Mouse (Mus musculus): Measurements from ENCODE around the gene Cct2.
A peak's percentile ranks its signal among the peaks of the same experiment; 100 is the strongest.

Cct2 gene

DNA sequence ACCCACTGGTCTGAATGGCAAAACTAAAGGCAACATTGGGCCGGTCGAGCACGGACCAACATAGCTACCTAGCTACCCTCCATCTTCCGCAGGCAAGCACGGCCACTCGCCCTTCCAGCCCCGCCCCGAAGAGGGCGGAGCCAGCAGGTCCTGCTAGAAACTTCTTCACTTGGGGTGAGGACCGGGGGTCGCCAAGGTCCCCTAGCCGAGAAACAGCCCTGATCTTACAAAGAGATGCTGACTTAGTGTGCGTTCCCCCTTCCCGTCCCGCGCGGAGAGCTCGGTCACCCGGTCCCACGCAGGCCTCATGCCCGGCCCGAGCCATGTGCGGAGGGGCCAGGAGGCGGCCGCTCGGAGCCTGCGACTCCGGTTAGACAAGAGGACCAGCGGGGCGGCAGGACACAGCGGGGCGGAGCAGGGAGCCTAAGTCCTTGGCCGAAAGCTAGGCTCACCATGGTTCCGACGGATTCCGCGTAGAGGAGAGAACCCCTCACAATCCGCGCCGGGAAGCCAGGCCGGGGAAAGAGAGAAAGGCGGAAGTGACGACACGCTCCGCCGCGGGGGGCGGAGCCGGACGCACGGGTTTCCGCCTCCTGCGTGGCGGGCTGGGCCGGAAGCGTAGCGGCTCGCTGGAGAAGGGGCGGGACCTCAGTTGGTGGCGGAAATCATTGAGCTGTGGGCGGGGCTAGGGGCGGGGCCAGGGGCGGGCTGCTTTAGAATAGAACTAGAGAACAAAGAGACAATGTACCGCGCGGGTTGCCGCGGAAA is at the start of gene Cct2:
Gene Cct2 (minus strand): TSS at position 561 of the 768 bp plus-strand sequence.
- peak; percentile 88 for DNase-seq (ENCODE audit: low spot score)

DNA sequence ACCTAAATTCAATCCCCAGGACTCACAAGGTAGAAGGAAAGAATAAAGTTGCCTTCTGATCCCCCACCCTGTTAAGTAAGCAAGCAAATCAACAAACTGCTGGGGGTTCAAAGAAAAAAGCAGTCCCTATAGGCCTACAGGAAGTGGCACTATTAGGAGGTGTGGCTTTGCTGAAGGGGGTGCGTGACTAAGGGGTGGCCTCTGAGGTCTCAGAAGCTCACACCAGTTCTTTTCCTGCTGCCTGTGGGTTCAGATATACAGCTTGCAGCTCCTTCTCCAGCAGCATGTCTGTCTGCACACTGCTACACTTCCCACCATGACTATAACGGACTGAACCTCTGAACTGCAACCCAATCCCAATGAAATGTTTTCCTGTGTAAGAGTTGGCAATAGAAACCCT is 48.9 kb upstream of the Cct2 start:
- DNase-seq (ENCODE audit: low spot score): no peak

DNA sequence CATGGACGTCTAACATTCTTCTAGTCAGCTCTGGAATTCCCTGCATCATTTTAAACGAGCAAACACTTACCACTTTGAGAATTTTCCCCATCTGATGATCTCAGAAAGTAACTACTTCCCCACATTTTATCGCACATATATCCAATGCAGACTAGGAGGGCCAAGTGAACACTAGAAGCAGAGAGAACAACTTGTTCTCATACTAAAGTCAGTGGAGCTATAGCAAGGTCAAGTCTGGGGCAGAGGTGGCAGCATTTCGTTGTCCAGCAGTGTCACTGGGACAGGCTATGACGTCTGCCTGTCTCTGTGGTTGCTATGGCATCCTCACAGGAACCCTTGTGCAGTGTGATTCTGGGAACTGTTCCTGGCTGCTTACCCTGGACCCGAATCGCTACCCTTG is 47.8 kb upstream of the Cct2 start:
- DNase-seq (ENCODE audit: low spot score): no peak

DNA sequence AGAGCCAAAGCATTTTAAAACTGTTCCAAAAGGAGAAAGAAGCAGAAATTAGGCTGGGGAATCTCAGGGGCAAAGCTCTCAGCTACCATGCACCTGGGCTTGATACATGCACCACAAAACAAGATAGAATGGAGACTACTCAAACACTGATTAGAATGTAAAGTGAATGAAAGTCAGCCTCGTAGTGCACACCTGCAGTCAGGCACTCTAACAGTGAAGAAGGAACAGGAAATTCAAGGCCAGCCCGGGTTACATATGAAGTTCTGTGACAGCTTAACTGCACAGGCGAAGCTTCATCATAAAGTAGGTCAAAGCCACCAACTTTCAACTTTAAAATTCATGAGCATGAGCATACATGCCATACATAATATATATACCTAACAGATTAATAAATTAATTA is 46.7 kb upstream of the Cct2 start:
- no peak for DNase-seq (ENCODE audit: low spot score)

DNA sequence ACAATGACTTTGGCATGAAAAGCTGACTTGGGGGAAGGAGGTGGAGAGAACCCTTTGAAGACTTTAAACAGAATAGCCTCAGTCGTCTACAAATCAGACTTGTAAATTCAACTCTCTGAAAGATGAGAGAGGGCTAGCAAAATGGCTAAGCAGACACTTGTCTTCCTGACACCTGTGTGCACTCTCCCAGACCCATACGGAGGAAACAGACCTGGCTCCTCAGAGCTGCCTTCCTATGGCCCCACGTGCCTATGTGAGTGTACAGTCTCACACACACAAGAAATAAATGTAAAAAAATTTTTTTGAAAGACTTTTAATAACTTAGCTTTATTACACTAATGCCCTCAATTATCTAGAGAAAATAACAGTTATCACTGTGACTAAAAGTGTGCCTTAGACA is 43.1 kb upstream of the Cct2 start:
- DNase-seq (ENCODE audit: low spot score): no peak

DNA sequence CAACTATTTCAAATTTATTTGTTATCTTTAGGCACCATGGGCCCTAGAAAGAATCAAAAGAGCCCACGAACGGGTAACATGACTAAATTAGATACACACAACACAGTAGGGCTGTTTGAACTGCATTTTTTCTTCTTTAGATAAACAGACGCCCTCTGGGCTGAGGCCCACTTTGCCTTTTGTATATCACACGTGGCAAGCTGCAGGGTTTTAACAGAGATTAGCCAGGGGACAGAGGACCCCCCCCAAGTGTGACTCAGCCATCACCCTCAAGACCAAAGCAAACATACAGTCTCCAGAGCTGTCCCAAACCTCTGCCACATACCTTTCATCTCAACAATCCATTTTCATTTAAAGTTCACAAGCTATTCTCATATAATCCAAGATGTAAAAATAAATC is 42.6 kb upstream of the Cct2 start:
- DNase-seq (ENCODE audit: low spot score): no peak

DNA sequence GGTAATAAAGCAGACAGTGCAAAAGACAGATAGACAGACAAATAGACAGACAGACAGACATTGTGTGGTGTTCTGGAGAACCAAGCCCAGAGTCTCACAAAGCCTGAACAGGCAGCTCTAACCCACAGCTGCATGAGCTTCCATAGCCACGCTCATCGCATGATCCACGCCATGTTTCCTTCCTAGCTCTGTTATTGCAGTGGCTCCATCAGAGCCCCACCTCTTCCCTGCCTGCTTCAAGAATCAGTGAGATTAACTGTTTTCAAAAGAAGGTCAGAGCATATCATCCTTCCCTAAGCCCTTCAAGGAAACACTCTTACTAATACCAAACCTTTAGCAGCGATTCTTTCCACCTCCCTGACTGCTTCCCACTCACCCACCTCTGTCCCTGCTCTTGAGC is 41.4 kb upstream of the Cct2 start:
- no peak for DNase-seq (ENCODE audit: low spot score)

DNA sequence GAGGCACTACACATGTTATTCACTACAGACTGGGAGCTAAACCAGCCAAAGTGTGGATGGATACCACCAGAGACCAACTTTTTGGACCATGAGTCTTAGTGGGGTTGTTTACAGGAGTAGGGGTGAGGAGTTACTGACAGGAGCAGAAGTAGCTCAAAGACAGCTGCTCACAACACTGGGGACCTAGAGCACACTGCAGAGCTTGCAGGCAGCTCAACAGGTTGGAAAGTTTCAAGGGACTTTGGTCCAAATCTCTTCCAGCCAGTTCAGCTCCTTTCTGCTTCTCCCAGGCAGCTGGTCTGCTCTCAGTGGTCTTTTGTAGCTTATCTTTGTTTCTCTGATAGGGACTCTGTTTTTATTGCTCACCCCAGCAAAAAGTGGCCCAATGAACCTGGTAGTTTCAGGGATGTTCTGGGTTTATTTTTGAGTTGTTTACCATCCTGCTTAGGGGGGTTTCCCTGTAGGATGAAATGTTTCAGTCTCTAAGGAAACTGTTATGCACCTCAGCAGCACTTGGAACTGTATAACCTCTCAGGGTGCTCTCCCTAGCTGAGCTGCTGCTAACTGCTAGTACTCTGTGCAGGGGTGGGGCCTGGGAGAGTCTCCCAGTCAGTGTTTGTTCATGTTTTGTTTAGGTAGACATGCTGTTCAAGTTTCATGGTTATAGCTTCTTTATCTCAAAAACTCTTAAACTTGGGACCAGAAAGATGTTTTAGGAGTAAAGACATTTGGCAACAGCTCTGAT is 40.4 kb upstream of the Cct2 start:
- DNase-seq (ENCODE audit: low spot score): no peak

DNA sequence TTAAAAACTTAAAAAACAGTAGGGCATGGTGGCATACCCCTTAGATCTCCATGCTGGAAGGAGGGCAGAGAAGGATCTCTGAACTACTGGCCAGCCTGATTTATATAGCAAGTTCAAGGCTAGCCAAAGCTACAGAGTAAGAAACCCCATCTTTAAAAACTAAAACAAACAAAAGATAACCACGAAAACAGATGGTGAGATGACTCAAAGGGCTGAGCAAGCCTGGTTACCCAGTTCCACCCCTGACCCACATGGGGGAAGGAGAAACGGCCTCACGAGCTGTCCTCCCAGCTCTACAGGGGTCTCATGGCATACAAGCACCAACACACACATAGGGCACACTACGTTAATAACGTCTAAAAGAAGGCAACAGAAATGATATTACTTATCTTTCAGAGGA is 36.6 kb upstream of the Cct2 start:
- no peak for DNase-seq (ENCODE audit: low spot score)

DNA sequence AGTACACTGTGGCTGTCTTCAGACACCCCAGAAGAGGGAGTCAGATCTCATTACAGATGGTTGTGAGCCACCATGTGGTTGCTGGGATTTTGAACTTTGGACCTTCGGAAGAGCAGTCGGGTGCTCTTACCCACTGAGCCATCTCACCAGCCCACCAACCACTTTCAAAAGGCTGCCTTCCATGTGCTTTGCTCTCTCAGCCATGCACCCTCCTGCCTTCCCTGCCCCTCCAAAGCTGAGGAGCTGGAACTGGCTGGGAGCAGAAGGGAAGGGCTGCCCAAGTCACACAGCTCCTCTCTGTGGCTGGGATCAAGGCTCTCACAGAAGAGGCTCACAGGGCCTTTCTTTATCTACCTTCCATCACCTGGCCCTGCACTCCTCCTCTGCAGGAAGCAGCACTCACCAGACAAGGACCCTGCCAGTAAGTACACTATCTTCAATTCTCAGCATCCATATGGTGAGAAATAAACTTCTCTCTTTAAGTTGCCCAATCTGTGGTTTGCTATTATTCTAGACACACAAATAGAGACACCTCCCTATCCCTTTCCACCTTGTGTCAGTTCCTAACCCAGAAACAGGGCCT is 33.6 kb upstream of the Cct2 start:
- DNase-seq (ENCODE audit: low spot score): no peak

DNA sequence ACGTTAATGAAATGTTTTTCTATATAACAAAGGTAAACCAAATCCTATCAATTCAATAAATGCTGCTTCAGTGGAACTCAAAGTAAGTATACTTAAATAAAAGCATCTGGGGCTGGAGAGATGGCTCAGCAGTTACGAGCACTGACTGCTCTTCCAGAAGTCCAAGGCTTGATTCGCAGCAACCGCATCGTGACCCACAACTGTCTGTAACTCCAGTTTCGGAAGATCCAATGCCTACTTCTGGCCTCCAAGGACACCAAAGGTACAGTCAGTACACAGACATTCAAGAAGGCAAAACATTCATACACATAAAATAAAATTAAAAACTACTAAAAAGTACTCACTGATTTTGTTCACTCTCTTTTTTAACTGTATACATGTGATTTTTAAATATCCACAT is 32.5 kb upstream of the Cct2 start:
- DNase-seq (ENCODE audit: low spot score): no peak

DNA sequence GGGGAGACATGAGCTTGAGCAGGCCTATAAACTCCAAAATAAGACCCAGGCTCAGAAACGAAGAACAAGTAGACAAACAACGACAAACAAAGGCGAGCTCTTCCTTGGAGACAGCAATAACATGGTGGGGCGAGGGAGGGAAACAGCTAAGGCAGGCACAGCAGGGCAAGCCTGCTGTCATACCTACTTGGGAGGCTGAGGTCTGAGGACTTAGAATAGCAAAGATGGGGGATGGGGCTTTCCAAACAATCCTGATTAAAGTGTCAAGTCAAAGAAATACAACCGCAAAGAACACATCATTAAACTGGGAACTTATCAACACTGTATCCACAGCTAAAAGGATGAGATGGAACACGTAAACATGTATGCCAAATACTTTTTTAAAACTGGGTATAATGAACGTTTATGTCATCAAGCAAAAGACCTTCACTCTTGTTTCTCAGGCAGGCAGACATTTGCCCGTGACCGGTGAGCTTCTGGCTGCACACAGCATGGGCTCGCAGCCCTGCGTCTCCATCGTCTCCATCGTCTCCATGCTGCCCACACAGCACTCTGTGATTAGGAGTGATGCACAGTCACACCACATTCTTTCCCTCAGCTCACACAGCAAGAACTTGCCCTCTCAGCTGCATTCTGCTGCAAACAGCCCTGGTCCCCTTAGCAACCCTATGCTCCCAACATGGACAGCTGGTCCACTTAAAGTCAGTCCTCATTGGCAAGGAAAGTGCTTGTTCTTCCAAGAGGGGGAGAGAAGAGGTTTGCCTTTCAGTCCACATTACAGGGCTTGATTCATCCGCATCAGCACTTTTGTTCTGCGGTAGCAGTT is 31.1 kb upstream of the Cct2 start:
- DNase-seq (ENCODE audit: low spot score): no peak

DNA sequence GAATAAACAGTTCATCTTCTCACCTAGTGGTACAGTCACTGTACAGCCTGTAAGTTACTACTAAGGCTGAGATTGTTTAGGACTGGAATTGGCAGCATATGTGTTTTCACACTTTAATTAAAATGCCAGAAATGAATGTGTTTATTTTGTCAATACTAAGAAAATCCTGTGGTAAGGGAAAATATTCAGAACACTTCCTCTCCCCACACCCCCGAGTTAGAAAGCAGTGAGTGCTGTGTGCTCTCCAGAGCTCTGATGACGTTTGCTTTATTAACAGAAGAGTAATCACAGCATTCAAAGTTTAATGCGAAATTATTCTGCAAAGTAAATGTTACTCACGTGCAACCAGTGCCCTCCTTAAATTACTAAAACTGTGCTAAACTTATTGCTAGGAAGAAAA is 26.0 kb upstream of the Cct2 start:
- DNase-seq (ENCODE audit: low spot score): no peak

DNA sequence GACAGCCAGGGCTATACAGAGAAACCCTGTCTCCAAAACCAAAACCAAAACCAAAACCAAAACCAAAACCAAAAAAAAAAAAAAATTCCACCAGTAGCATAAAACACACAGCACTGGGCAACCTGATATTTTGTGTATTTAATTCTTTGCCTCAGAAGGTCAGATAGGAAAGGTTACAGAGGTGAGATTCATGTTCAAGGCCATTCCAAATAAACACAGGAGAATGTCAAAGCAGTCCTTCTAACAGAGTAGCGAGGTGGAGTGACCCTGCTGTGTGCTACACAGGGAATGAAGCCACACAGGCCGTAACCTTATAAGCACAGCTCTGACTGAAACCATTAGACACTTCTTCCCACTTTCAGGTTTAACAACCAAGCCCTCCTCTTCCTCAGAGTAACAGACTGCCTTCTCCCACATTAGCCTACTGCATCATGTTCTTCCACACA is 18.3 kb upstream of the Cct2 start:
- no peak for DNase-seq (ENCODE audit: low spot score)

DNA sequence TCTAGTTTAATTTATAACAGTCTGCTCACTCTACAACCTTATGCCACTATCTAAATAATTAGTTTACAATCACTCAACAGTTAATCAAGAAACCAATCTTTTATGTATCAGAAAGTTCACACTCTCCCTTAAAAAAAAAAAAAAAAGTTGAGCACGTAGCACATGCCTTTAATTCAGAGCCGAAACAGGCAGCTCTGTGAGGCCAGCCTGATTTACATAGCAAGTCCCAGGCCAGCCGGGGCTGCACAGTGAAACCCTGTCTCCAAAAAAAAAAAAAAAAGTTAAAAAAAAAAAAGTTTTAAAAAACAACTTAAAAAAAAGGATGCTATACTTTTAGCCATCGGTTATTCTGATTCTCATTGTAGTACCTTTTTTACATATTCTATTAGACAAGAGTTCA is 17.7 kb upstream of the Cct2 start:
- DNase-seq (ENCODE audit: low spot score): no peak

DNA sequence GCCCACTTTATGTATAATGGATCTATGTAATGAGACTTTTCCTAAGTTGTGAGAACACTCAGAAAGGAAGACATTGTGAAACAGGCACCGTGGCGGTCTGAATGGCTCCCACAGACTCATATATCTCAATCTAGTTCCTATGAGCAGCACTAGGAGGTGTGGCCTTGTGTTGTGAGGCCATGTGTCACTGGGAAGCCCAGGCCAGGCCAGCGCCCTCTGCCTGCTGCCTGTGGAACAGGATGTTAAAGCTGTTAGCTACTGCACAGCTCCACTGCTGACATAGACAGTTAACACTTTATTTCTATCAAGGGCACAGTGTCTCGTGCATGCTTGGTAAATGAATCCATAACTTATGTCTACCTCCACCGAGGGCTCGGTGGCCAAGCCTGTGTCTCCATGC is 14.7 kb upstream of the Cct2 start:
- no peak for DNase-seq (ENCODE audit: low spot score)

DNA sequence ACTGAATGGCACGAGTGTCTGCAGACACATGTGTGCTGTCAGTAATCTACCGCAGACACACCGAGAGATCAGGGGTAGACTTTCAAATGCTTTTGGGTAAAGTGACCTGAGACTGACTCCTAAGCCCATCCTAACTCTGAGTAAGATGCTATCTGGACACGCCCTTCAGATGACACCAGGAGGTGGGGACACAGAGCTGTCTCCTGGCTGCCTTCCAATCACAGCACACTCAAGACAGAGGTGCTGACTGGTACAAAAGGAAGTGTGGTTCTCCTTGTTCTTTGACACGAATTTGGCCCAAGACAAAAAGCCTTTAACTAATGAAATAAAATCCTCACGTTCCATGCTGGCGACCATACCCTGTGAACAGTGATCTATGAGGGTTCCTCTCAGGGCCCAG is 9.6 kb upstream of the Cct2 start:
- no peak for DNase-seq (ENCODE audit: low spot score)

DNA sequence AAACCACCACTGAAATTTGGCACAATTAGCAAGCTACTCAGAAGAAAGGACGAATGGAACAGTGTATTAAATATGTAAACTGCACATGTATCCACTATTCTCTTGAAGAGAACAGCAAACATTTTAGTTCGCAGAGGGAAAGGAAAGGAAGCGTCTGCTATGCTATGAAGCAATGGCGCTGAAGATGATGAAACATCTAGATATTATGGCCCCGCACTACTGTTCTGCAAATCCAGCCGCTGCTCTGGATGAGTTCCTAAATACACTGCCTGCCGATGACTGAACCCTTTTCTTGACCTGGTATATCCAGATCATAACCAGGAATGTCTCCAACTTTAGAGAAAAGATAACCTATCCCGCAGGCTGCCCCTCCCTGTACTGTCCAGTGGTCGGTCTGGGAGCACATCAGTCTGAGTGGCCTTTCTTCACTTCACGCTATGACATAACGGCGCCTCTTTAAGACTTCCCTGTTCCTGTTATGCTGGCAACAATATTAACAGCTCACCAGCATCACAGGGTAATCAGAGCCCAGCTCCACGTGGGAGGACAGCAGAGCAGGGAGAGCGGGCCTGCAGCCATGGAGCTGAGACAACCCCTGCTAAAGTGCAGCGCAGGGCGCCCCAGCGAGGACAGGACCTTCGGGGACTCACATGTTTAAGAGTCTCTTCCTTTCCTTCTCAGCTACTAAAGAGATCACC is 8.7 kb upstream of the Cct2 start:
- DNase-seq (ENCODE audit: low spot score): no peak

DNA sequence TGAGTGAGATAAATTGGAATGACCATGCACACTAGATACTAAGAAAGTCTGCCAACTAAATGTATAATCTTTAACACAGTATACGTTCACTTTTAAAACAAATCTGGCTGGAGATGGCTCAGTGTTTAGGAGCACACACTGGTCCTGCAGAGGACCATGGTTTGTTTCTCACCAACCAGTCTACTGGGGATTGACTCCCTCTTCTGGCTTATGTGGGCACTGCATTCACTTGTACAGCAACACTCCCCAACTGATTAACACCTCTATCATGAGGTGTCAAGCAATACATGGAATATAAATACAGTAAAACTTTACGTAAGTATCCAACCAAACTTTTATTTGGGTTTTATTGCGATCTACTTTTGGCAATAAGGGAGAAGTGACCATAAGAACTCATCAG is 5.5 kb upstream of the Cct2 start:
- DNase-seq (ENCODE audit: low spot score): no peak

DNA sequence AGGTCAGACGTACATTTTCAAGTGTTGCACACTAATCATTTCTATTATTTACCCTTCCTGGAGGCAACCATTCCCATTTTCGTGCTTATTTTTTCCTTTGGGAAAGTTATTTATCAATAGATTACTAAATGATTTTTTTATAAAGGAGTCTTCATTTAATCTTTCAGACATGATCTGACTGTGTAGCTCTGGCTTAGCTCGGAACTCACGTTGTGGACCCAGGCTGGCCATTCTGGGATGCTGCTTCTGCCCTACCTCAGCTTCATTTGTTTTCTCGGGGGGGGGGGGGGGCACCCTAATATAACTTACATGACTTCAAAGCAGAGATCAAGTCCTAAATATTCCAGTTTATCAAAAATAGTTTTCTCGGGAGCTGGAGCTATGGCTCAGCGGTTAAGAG is 462 bp upstream of the Cct2 start:
- DNase-seq (ENCODE audit: low spot score): no peak

DNA sequence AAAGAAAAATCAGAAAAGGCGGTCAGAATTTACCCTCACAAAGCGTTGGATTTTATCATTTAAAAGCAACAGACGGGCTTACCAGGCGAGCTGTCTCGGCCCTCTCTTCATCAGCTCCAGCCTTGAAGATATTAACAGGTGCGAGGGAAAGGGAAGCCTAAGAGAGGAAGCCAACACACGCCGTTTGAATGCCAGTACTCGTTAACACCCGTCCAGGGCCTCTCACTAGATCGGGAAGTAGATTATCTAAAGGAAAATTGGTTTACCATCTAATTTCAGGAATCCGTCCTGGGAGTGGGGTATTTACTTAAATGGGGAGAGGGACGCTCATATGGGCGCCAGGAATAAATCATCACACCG is 740 bp downstream of the Cct2 start:
- no peak for DNase-seq (ENCODE audit: low spot score)

DNA sequence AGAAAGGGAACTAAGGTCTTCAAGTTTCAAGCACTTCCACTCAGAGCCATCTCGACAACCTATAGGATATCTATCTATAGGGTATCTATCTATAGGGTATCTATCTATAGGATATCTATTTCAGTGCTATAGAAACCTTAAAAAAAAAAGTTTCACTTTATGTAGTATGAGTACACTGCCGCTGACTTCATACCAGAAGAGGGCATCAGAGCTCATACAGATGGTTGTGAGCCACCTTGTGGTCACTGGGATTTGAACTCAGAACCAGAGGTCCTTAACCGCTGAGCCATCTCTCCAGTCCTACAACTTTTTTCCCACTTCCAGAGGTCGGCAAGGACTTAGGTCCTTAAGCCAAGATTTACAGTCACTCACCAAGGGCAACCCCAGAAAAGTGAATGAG is 7.9 kb downstream of the Cct2 start:
- DNase-seq (ENCODE audit: low spot score): no peak

Data from ovary, adult 18-20 months (tissue).